Mouse (Mus musculus): Measurements from ENCODE around the gene Pcbp3.

Gene Pcbp3

DNA sequence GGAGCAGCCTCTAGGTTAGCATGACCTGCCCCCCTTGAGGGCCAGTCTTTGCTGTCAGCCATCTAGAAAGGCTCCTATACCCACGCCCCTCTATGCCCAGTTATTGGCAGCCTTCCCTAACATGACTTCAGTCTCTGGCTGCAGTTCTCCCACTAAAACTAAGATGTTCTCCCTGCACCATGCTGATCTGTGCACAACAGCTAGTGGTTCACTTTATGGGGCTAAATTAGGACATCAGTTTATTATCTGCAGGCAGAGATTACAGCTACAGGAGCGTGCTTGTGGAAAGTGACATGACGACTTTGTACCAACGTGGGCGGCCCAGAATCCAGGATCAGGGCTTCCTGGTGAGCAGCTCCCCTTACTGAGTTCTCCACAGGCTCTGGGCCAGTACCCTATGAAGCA lies 160.4 kb downstream of the Pcbp3 start:
- peak; percentile 45 for ATAC-seq (ENCODE audit: low TSS enrichment)

- ATAC-seq (ENCODE audit: low TSS enrichment) = no peak
Observed at GRCm38 (mm10) chr10:76798751-76799585, 162.7 kb downstream of the Pcbp3 start.

DNA sequence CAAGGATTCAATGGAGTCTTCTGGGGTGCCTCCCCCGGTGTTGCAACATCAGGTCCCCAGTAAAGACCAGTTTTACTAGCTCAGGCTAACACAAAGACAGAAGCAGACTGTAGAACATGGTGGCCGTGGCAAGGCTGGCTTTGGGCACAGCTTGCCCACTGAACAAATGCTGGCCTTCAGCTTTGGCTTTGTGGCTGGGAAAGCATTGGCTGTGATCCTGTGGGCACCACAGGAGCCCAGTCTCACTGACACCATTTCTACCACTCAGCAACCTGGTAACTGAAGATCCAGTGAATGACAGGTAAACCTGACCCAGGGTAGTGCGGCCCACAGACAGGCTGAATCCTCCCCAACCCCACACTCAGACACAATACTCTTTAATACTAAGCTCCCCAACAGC lies 167.6 kb downstream of the Pcbp3 start:
- no peak for ATAC-seq (ENCODE audit: low TSS enrichment)

GRCm38 (mm10) chr10:76791475-76791874 lies 170.2 kb downstream of the Pcbp3 start:
- ATAC-seq (ENCODE audit: low TSS enrichment) = peak; percentile 84

- no peak for ATAC-seq (ENCODE audit: low TSS enrichment)
Observed at GRCm38 (mm10) chr10:76789885-76790284, 171.8 kb downstream of the Pcbp3 start.

- no peak for ATAC-seq (ENCODE audit: low TSS enrichment)
Observed at GRCm38 (mm10) chr10:76785312-76785711, 176.4 kb downstream of the Pcbp3 start.

GRCm38 (mm10) chr10:76779225-76779624 lies 182.5 kb downstream of the Pcbp3 start:
- no peak for ATAC-seq (ENCODE audit: low TSS enrichment)

DNA sequence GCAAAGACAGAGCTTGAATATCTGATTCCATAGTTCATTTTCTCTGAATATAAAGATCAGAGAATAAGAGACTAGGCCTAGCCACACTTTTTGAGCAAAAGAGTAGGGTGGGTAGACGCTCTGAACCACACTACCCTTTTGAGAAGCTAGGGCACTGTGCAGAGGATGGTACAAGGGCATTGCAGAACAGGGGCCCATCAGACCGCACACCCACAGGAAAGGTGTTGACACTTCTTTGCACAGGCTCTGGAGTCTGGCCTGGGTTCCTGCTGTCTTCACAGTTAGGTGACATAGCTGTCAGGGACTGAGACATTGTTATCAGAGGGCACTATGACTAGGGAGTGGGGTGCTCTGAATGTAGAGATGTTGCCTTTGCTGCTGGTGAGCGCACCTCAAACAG lies 190.1 kb downstream of the Pcbp3 start:
- no peak for ATAC-seq (ENCODE audit: low TSS enrichment)

DNA sequence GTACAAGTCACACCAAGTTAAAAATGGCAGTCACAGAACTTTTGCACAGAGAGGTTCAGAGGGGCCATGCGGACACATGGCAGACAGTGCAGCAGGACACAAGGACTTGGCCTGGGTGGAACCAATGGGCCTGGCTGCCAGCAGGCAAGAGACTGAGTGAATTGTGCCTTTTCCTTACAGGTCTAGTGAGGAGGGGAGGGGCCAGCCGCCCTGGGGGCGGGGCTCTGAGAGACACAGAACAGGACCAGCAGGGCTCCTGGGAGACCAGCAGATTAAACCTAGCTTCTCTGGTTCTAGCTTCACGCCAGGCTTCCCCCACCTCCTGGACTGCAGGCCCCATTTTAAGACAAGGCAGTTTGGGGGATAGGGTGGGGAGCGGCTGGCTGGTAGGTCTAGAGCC lies 190.6 kb downstream of the Pcbp3 start:
- no peak for ATAC-seq (ENCODE audit: low TSS enrichment)

- no peak for ATAC-seq (ENCODE audit: low TSS enrichment)
Observed at GRCm38 (mm10) chr10:76769581-76769980, 192.1 kb downstream of the Pcbp3 start.

- no peak for ATAC-seq (ENCODE audit: low TSS enrichment)
Observed at GRCm38 (mm10) chr10:76766196-76766595, 195.5 kb downstream of the Pcbp3 start.

GRCm38 (mm10) chr10:76764927-76765326 lies 196.8 kb downstream of the Pcbp3 start:
- ATAC-seq (ENCODE audit: low TSS enrichment) = no peak

- ATAC-seq (ENCODE audit: low TSS enrichment) = no peak
Observed at GRCm38 (mm10) chr10:76763016-76763415, 198.7 kb downstream of the Pcbp3 start.

DNA sequence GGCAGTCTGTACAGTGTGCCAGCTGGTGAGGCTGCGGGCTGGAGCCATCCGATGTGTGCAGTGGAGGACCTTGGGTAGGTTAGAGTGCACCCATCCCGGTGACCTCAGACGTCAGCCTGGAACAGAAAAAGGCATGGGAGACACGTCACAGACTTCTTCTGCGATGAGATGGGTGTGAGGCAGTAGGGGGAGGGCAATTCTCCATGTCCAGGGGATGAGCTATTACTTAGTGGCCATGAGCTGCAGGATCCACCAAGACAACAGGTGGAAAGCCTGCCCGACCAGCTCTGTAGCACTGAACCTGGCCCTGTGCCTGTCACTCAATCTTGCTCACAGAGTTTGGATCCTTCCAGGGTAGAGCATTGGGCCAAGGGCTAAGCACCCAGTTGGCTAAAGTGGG lies 199.3 kb downstream of the Pcbp3 start:
- no peak for ATAC-seq (ENCODE audit: low TSS enrichment)

DNA sequence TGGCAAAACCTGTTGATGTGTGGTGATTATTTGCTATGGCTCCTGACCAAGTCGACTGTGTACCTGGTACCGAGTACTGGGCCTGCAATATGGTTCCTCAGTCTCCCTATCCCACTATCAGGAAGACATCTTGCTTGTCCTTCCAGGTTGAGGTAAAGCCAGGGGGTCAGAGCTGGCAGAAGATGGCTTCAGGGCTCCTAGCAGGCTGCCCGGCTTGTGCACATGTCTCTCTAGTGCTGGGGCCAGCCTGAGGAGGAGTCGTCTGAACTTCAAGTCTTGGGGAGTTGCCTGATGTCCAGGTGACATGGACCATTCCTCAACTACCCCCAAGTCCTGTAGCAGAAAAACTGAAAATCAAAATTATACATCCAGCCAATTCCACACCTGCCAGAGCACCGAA lies 201.8 kb downstream of the Pcbp3 start:
- ATAC-seq (ENCODE audit: low TSS enrichment) = no peak

- no peak for ATAC-seq (ENCODE audit: low TSS enrichment)
Observed at GRCm38 (mm10) chr10:76753640-76754039, 208.0 kb downstream of the Pcbp3 start.

DNA sequence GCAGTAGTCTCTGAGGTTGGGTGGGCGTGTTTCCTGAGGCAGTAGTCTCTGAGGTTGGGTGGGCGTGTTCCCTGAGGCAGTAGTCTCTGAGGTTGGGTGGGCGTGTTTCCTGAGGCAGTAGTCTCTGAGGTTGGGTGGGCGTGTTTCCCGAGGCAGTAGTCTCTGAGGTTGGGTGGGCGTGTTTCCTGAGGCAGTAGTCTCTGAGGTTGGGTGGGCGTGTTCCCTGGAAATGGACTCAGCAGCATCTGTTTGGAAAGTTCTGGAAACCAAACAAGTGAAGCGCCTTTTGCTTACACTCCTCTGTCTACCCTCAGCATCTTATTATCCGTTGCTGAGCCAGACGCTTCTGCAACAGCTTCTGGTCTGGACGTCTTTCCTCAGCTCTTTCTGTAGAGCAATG lies 217.4 kb downstream of the Pcbp3 start:
- peak; percentile 86 for ATAC-seq (ENCODE audit: low TSS enrichment)

DNA sequence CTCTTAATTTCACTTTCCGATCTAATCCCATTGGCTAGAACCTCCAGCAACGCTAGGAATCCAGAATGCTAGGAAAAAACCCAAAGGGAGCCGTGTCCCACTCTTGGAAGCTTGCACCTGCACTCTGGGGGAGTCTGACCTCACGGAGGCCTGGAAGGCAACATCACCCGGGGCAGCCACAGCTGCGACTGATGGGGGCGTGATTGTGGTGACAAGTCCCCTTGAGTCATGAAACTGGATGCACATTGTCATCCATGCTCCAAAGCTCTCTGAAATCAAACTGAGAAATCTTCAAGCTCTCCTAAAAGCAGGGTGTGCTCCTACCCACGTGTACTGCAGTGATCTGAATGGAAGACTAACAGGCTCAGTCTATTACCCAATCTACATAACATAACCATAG lies 224.9 kb downstream of the Pcbp3 start:
- ATAC-seq (ENCODE audit: low TSS enrichment) = no peak

- peak; percentile 82 for ATAC-seq (ENCODE audit: low TSS enrichment)
Observed at GRCm38 (mm10) chr10:76734979-76735378, 226.7 kb downstream of the Pcbp3 start.

DNA sequence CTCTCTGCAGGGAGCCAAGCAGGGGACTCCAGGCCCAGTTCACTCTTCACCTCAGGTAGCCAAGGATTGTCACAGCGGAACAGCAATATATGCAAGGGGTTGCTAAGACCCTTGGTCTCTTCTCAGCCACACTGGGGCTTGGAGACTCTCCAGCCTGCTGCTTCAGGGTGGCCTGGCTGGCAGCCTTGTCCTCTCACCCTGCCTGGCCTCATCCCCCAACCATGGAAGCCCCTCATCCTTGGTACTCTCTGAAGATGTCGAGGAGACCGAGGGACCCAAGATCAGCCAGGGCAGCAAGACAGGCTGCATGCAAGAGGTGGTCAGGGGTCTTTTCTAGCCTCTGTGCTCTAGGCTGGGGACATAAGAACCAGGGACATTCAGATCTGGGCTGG lies 228.0 kb downstream of the Pcbp3 start:
- ATAC-seq (ENCODE audit: low TSS enrichment) = no peak

GRCm38 (mm10) chr10:76732881-76733676 lies 228.6 kb downstream of the Pcbp3 start:
- ATAC-seq (ENCODE audit: low TSS enrichment) = peak; percentile 74

DNA sequence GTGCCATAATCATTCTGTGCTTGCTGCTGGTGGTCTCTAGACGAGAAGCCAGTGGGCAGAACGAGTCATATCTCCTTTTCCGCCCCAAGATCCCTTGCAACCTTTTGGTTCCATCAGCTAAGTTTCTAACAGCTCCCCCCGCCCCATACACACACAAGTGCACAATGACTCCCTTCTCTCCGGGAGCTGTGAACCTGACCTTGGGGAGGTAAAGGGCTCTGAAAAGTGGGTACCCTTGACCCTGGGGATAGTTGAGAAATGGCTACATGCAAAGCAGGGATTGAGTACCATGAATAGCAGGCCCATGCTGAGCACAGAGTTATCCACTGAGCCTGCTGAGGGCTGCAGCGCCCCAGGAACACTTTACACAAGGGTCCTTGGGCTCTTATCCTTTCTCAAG lies 229.3 kb downstream of the Pcbp3 start:
- no peak for ATAC-seq (ENCODE audit: low TSS enrichment)

DNA sequence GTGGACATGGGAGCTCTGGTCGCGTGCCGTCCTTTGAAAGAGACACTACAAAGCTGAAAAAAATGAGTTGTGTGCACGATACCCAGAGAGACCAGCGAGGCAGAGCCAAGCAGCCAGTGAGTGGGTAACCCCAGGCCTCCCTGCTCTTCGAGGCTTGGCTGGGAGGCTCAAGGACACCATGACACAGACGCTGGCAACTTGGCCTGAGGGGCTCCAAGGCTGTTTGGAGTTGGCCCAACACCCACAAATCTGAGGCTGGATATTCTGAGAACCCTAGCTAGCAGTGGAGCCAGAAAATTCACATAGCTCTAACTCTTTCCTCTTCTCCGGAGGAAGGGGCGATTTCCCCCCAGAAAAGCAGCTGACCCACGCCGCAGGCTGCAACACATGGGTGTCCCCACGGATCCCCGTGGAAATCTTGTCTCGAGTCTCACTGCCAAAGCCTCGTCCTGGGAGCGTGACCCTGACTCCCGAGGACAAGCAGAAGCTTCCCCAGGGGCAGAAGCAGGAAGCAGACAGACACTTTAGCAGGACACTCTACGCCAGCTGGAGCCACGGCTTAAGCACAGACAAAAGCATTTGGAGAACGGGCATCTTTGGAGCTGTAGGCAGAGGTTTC lies 230.0 kb downstream of the Pcbp3 start:
- ATAC-seq (ENCODE audit: low TSS enrichment) = no peak
